Mouse (Mus musculus): ENCODE measurements around the gene Prss16.

Gene Prss16

DNA sequence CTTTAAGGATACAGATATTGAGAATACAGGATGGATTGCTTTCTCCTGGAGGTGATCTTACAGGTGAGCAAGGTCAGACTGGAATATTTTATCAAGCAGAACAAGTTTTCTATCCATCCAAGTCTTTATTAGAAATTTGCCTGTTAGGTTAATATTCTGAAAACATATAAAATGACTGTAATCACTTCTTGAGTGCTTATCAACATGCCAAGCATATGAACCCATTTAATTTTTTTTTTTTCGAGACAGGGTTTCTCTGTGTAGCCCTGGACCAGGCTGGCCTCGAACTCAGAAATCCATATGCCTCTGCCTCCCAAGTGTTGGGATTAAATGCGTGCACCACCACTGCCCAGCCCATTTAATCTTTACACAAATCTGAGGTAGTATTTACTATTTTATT lies 27.4 kb upstream of the Prss16 start:
- in situ Hi-C loops (cut with MboI, MseI), result loop anchor here (5.0 kb wide), 1 partner anchor 320 kb away; the partner anchor contains the start of genes Hist1h2ai, Hist1h2bl and Hist1h3h

DNA sequence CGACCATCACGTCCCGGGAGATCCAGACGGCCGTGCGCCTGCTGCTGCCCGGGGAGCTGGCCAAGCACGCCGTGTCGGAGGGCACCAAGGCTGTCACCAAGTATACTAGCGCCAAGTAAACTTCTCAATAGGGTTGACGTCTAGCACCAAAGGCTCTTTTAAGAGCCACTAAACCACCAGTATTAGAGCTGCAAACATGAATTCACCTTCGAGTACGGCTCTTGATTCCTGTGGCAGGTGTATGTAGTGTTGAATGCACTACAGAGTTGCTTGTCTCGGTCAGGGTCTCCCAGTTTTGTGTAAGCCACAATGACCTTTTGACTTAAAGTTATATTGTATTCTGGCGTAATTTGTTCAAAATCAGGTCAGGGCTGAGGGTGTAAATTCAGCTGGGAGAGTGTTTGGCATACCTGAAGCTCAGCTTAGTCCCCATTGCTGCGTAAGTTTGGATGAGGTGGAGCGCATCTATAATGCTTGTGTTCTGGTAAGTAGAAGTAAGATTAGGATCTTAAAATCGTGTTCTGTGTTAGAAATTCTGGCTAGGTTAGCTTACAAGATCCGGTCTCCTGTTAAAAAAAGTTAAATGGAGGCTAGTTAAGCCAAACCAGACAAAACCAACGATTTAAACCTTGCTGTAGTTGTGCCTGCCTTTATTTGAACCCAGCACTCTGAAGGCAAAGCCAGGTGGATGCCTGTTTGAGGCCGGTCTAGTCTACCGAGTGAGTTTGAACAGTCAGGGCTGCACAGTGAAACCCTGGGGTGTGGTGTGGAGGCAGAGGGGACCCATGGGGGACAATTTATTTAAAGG lies 26.8 kb upstream of the Prss16 start:
- in situ Hi-C loops (cut with MboI, MseI), result loop anchor here (5.0 kb wide), 1 partner anchor 319 kb away; the partner anchor contains the start of genes Hist1h2ai, Hist1h2bl and Hist1h3h

DNA sequence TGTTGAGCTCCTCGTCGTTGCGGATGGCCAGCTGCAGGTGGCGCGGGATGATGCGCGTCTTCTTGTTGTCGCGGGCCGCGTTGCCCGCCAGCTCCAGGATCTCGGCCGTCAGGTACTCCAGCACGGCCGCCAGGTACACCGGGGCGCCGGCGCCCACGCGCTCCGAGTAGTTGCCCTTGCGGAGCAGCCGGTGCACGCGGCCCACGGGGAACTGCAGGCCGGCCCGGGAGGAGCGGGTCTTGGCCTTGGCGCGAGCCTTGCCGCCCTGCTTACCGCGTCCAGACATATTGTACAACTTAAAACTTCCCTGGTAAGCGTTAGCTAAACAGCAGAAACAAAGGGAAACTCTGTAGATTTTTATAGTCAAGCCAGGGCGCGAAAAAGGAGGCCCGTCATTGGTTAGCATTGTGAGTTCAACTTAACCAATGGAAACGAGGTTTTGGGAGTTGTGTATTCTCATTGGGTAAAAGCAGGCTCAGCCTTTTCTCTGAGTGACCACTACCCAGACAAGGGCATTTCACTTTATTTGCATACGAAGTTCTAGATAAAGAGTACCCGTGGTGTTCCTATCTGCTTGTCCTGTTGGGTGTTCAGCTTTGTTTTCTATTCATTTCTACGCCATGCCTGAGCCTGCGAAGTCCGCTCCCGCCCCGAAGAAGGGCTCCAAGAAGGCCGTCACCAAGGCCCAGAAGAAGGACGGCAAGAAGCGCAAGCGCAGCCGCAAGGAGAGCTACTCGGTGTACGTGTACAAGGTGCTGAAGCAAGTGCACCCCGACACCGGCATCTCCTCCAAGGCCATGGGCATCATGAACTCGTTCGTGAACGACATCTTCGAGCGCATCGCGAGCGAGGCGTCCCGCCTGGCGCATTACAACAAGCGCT lies 26.0 kb upstream of the Prss16 start, which contains the start of the genes Hist1h2ah and Hist1h2bk:
Gene Hist1h2ah, minus strand, starts transcription at position 302 of the 882 bp plus-strand sequence.
Gene Hist1h2bk, plus strand, starts transcription at position 604 of the 882 bp plus-strand sequence.
- in situ Hi-C loops (cut with MboI, MseI), result loop anchor here (5.0 kb wide), 1 partner anchor 318 kb away; the partner anchor contains the start of genes Hist1h2ai, Hist1h2bl and Hist1h3h

DNA sequence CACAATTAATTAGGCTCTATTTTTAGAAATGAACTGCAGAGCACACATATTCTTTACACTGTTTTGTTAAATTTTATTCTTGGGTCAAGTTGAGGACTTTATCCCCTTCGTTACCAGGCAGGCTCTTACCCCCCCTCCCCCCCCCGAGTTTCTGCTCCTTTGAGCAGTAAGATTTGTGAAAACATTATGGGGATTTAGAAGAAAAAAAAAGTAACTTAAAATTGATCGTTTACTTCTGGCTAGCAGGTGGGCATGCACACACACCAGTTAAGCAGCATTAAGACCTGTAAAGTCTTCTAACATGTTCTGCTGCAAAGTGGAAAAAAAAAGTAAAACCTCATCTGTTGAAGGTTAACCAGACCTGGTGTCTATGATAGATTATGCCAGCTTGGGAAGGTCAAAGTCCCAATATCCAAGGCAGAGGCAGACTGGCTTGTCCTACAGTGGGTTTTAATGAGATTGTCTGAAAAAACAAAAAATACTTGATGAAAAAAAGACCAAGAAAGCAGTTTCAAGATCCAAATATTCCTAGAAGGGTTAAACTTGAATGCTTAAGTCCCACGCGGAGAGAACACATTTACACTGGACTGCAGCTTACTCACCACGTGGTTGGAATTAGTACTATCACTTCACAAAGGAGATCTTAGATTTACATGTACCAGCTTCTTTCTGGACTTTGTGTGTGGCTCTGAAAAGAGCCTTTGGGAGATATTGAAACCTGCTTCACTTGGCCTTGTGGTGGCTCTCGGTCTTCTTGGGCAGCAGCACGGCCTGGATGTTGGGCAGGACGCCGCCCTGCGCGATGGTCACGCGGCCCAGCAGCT lies 25.1 kb upstream of the Prss16 start:
- in situ Hi-C loops (cut with MboI, MseI), result loop anchor here (5.0 kb wide), 2 partner anchors 107 to 317 kb away; partner anchors contain the start of genes Hist1h2ai, Hist1h2bl and Hist1h3h

DNA sequence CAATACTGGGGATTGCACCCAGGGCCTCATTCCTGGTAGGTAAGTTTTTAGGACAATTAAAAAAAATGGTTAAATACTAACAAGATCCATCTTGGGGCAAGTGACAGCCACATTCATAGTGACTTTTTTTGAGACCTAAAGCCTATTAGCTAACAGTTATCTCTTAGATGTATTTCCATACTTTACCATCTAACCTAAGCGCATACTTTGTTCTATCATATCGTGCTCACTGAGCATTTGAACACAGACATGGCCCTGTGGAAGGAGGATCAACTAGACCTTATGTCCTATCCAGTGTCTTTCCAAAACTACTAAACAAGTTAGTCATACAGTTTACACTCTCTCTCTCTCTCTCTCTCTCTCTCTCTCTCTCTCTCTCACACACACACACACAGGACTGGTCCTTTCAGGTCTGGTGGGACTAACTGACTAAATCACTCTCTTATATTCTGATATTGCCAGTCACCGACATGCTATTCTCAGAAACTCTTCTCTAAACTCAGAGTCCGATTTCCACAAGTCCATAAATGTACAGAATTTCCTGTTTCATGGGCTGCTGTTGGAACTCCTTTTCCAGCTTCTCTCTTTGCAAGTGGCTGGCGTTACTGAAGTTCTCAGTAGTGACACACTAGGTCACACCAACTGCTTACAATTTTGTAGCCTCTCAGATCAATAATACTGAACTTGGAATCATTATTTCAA lies 24.4 kb upstream of the Prss16 start:
- in situ Hi-C loops (cut with MboI, MseI), result loop anchor here (5.0 kb wide), 1 partner anchor 107 kb away; no protein-coding TSS in a partner anchor

DNA sequence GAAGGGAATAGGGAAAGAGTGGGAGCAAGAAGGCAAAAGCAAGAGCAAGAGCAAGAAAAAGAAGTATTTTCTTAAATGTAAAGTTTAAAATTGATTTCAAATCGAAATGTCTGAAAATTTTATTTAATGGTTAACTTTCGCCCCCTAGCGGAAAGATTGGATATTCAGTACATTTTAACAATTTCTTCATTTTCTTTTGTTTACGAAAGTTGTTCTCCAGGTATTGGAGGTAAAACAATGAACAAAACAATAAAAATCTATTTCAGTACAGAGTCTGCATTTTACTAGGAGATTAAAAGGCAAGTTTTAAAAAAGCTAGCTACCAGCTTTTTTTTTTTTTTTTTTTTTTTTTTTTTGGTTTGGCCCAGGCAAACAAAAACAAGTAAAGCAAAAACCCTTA lies 21.0 kb upstream of the Prss16 start:
- in situ Hi-C loops (cut with MboI, MseI), result loop anchor here (5.0 kb wide), 1 partner anchor 103 kb away; no protein-coding TSS in a partner anchor

DNA sequence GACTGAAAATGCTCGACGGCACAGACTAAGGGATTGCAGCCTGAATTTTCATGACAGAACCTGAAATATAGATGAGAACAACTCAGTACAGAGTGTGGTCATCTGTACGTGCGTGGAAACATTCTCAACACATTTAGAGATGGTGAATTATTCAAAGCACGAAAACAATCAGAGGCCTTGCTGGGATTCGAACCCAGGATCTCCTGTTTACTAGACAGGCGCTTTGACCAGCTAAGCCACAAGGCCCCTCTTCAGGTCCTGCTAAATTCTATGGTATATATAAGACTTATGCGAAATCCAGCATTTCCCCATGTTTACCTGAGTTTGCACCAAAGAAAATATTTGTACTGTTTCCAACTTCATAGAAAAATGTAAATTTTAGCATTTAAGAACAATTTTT lies 20.4 kb upstream of the Prss16 start:
- in situ Hi-C loops (cut with MboI, MseI), result loop anchor here (5.0 to 10.0 kb wide), 5 partner anchors 53 to 1417 kb away; partner anchors contain the start of gene Trim27

DNA sequence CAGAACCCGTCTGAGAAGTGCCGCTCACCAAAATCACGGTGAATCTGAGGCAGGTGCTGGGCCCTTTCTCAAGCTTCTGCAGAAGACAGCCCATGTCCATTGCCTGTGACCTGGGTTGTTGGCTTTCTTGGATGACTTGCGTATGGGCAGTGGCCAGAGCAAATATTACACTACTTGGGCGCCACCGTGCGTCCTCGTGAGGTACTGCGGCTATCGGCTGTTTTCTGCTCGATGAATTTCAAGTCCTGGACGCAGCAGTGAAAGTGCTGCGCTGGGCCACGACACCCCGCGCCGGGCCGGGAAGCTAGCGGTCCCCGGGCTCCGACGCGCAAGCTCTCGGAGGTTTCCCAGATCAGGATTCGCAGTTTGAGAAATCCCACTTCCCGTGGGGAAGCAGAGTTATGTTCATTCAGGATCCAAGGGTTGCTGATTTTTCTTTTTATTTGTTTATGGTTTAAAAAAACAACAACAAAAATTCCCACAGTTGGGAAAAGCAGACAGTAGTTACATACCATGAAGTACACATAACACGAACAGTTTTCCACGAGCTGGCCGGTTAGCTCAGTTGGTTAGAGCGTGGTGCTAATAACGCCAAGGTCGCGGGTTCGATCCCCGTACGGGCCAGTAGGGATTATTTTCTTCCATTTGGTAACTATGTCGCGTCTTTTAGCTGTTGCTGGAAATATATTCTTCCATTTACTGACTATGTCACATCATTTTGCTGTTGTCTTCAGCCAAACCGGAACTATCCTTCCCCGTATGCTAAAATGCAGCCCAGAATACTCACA lies 19.3 kb upstream of the Prss16 start:
- in situ Hi-C loops (cut with MboI, MseI), result loop anchor here (5.0 to 10.0 kb wide), 4 partner anchors 52 to 1418 kb away; partner anchors contain the start of gene Trim27

DNA sequence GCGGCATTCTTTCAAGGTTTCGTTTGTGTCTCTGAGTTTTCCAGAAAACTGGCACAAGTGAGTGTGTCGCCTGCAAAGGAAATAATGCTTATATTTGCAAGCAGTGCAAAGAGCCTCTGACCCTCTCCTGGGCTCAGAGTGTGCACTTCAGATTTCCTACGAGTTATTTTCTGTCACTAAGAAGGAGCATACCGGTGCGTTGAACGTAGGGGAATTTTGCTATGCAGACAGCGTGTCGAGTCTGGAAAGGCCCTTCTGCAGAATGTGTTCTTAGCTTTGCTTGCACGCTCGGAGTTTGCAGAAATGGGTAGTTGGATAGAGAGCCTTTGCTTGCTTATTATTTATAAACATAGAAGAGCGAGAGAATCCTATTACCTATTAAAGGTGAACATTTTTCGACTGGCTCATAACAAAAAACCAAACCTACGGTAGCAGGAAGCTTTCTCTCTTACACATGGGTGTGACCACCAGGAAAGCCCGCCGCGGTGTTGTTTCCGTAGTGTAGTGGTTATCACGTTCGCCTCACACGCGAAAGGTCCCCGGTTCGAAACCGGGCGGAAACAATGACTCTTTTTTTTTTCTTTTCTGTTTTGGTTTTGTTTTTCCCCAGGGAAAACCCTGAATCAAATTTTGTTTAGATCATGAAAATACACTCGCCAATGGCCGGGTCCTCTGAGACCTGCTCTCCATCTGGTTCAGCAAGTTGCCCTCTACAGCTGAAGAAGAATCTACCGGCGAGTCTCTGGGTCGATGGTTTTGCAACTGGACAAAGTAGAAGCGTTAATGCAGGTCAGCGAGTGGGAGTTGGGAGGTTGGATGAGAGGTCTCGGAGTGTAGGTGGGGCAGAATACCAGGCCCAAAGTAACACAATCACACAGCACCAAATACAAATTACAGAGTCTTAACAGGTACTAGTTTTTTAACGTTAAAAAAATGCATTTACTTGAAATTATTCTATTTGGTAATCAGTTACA lies 16.8 kb upstream of the Prss16 start:
- in situ Hi-C loops (cut with MboI, MseI), result loop anchor here (5.0 to 10.0 kb wide), 4 partner anchors 49 to 1421 kb away; partner anchors contain the start of gene Trim27

DNA sequence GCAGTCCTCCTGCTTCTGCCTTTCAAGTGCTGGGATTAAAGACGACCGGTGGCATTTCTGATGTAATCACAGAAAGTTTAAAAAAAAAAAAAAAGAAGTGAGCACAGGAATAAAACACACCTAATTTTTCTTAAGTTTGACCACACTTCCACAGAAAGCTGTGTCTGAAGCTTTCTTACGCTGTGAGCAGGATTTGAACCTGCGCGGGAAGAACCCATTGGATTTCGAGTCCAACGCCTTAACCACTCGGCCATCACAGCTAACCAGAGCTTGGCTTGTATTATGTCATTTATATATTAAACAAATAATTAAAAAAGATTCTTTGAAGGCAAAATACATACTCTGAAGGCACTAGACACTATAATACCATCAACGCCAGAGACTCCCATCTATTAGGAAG lies 12.7 kb upstream of the Prss16 start:
- in situ Hi-C loops (cut with MboI, MseI), result loop anchor here (5.0 to 10.0 kb wide), 3 partner anchors 170 to 847 kb away; partner anchors contain the start of gene Trim27

DNA sequence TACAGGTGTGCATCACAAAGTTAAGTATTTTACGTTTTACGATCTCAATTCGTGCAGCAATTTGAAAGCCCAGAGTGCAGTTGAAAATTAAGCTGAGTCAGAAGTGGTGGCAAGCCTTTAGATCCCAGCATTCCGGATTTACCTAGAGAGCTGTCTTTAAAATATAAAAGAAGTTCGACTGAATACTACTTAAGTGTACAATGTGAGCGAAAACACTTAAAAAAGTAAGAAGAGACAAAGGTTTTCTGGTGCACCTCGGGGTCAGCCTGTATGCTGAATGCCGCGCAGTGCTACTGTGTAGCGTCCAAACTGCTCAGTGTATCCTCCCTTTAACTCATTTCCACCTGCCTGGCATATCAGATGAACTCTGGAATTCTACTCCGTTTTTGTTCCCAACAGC lies 12.0 kb upstream of the Prss16 start:
- in situ Hi-C loops (cut with MboI, MseI), result loop anchor here (5.0 to 10.0 kb wide), 3 partner anchors 169 to 847 kb away; partner anchors contain the start of gene Trim27

DNA sequence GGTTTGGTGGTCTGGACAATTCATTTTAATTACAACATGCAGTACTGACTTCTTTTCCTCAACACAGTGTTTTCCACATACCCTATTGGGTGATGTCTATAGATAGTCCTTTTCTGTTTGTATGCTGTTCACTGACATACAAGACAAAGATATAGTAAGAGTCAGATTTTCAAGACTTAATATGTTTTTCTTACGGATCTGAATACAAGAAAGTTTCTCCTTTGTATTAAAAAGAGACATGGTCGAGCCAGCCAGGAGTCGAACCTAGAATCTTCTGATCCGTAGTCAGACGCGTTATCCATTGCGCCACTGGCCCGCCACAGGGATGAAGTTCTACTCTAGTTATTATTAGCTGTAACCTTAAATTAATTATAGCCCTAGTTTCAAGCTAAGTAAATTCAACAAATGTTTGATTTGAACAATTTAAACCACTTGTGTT lies 11.4 kb upstream of the Prss16 start:
- in situ Hi-C loops (cut with MboI, MseI), result loop anchor here (5.0 to 10.0 kb wide), 3 partner anchors 169 to 846 kb away; partner anchors contain the start of gene Trim27

DNA sequence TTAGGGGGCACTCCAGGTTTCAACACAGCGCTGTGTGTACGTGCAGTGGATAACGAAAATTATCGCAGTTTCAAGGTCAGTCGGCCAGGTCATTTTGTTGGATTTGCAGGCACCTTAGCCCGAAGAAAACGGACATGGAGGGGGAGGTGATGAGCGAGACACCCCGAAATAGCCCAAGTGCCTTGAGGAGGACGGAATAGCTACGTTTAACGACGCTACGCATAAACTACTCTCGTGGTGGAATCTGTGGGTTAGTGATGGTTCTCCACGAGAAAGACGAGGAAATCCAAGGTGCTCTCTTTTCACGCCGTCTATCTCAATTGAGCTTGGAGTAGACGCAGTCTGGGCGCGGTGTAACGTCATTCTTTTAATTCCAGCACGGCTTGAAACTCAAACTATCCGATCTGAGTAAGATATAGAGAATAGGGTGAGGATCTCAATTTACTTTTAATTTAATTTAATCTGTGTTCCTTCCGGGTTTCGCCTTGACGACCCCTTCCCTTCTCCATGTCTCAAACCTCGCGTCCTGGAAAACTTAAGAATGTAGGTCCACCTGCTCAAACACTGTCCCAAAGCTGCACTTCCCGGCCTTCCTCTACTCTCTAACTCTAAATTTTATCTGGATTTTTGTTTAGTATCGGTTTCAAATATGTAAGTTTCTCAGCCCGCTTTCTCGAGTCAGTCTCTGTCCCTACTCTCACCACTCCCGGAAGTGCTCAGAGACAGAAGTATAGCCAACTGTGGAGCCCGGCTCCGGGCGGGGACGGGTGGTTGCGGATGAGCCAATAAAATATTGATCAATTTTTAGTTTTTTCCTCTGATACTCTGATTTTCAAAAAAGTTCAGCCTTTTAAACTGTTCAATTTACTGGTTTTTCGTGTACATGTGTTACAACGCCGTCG lies 10.6 kb upstream of the Prss16 start:
- in situ Hi-C loops (cut with MboI, MseI), result loop anchor here (5.0 to 10.0 kb wide), 3 partner anchors 168 to 845 kb away; partner anchors contain the start of gene Trim27

DNA sequence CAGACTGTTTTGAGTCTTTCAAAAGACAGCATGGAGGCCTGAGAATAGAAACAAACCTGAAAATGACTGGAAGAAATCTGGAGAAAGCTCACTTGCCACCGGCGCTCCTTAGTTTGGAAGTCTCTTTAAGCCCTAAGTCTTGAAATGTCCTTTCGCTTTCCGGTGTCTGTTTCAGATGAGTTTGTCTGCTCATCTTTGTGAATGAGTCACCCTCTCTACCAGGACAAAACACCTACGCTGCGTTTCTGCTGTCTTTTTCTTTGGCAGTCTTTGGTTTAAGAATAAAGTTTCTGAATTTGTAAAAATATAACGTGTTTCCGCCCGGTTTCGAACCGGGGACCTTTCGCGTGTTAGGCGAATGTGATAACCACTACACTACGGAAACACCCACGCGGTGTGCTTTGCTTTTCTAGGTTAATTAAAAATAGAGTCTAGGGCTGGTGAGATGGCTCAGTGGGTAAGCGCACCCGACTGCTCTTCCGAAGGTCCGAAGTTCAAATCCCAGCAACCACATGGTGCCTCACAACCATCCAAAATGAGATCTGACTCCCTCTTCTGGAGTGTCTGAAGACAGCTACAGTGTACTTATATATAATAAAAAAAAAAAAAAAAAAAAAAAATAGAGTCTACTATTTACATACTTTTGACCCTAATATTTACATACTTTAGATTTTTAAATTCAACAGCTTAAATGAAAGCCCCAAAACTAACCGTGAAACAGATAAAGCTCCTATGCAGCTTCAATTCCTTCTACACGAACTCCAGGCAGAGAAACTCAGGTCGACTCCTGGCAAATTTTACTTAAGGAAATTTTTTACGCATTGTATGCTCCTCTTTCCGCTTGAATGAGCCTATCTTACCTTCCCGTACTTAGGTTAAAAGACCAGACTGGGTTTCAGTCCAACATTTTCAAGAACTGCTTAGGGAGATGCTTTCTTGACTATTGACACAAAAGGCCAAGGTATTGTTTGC lies 6.2 kb upstream of the Prss16 start:
- in situ Hi-C loops (cut with MboI, MseI), result no loop called here

DNA sequence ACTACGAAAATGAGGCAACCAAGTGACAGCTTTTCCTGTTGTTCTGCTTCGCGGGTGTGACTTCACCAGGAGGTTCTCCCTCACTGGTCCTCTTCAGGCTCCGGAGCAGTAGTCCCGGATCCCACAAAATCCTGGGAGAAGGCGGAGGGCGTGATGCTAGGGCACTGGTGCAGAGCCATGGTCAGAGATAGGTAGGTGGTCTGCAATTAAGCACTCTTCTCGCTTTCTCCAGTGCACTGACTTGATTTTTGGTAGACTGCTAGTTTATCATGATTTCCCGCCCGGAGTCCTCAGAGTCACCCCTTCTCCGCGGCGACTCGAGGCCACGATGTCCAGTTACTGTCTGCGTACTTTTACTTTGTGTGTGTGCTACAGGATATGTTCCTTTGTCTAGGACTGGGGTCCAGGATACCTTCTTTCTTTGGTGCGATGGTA lies 4.9 kb upstream of the Prss16 start:
- in situ Hi-C loops (cut with MboI, MseI), result no loop called here

All from T-helper 2 cell (primary cell).